Mouse (Mus musculus) gastrocnemius, postnatal 10 days (tissue): ENCODE measurements around the gene Mrpl20. TPM values are rescaled to one million over a fixed set of nuclear protein-coding genes. Genes with fewer than 3 reads are reported as not detected.

Experiments used
- DNase-seq: peaks from one replicate; pipeline ENCODE4 v3.0.0; 2021; ENCODE audit warnings: mixed read lengths
- total RNA-seq, 2 experiments: library from RNA; stranded (reverse); gene quantifications; 2 replicates each; pipeline ENCODE4 v1.2.3; 2021

Gene Mrpl20
- total RNA-seq, 2 experiments from 2014 or later: 56.6 to 58.0 TPM

GRCm38 (mm10) chr4:155831831-155832230, 29.2 kb downstream of the Mrpl20 start:
- DNase-seq: no peak

- no peak for DNase-seq
Measured at GRCm38 (mm10) chr4:155832321-155832720, 29.6 kb downstream of the Mrpl20 start.

- no peak for DNase-seq
Measured at GRCm38 (mm10) chr4:155833234-155833633, 30.6 kb downstream of the Mrpl20 start.

GRCm38 (mm10) chr4:155833836-155834235, 31.2 kb downstream of the Mrpl20 start:
- DNase-seq: peak; percentile 92

GRCm38 (mm10) chr4:155837404-155838010, 34.8 kb downstream of the Mrpl20 start:
- DNase-seq: peak; percentile 49

- peak; percentile 46 for DNase-seq
Measured at GRCm38 (mm10) chr4:155838187-155839153, 35.8 kb downstream of the Mrpl20 start.

- peak; percentile 89 for DNase-seq
Measured at GRCm38 (mm10) chr4:155839483-155839910, 36.8 kb downstream of the Mrpl20 start, which contains the start of gene Mxra8. TSS of gene Mxra8 (plus strand) at chr4:155839680.

- DNase-seq: peak; percentile 41
Measured at GRCm38 (mm10) chr4:155840076-155841002, 37.7 kb downstream of the Mrpl20 start.

GRCm38 (mm10) chr4:155841003-155841454, 38.4 kb downstream of the Mrpl20 start:
- DNase-seq: peak; percentile 69

GRCm38 (mm10) chr4:155841651-155842270, 39.1 kb downstream of the Mrpl20 start:
- DNase-seq: no peak

- no peak for DNase-seq
Measured at GRCm38 (mm10) chr4:155843231-155843630, 40.6 kb downstream of the Mrpl20 start.

GRCm38 (mm10) chr4:155846871-155847578, 44.3 kb downstream of the Mrpl20 start, which contains the start of gene Dvl1:
TSS of gene Dvl1 (plus strand) at chr4:155847402.
- peak; percentile 99 for DNase-seq

GRCm38 (mm10) chr4:155847591-155848352, 45.1 kb downstream of the Mrpl20 start:
- peak; percentile 56 for DNase-seq

GRCm38 (mm10) chr4:155848434-155849095, 45.9 kb downstream of the Mrpl20 start:
- peak; percentile 53 for DNase-seq

GRCm38 (mm10) chr4:155849391-155849790, 46.7 kb downstream of the Mrpl20 start:
- no peak for DNase-seq

GRCm38 (mm10) chr4:155849792-155850451, 47.2 kb downstream of the Mrpl20 start:
- DNase-seq: no peak

- DNase-seq: no peak
Measured at GRCm38 (mm10) chr4:155851368-155851767, 48.7 kb downstream of the Mrpl20 start.

GRCm38 (mm10) chr4:155851951-155852411, 49.3 kb downstream of the Mrpl20 start:
- DNase-seq: no peak

GRCm38 (mm10) chr4:155853421-155853820, 50.7 kb downstream of the Mrpl20 start:
- no peak for DNase-seq
